Mouse (Mus musculus): ENCODE measurements at regions not wholly inside any gene's neighbourhood (a gene's known extent, or its start where the extent isn't known, plus 50 kb on each side); places are given as distances from the start of the nearest gene placed in this dataset.

DNA sequence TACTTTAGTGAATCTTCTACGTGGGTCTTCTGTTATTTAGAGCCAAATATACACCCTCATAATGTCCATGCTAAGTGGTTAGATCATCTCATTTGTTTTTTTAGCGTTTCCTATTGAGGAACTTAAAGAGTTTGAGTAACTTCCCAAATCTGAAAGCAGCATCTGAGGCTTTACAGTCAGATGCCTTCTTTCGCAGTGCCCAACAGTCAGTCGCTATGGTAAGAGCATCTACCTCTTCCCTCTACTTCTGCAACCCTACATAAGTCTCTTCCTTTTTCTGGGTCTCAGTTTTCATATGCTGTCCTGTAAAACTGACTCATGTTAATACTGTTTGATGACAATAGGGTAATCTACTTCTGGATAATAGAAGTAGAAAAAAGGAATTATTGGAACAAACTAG, 146.8 kb downstream of the Ktn1 start:
- TF ChIP-seq POLR2A (IDR thresholded peaks at IDR 0.05; ENCODE audit: borderline replicate concordance, extremely low read depth, low read depth, low read length), result no peak
- TF ChIP-seq CTCF (IDR thresholded peaks at IDR 0.05; ENCODE audit: insufficient read depth, low read length), result no peak

Measured in lung, adult 2 months (tissue).